Mouse (Mus musculus): Measurements from ENCODE around the gene Ska3. TPM values are rescaled to one million over a fixed set of nuclear protein-coding genes. Genes with fewer than 3 reads are reported as not detected.
"Not testable (repeated sequence)": the region's sequence is repeated elsewhere in the genome, so short reads cannot be mapped to it uniquely, and the experiment has no call there.

The Ska3 gene
- 10 to 100 TPM in 1 of 3 experiments, 1 to 10 TPM in 2; 2.4 to 22.5 (median 3.3) TPM for polyA plus RNA-seq (2017; shearing (Covaris generic))

GRCm38 (mm10) chr14:57825788-57826751, at the start of gene Ska3, which contains the start of gene Mrpl57:
TSS of gene Ska3 (minus strand) at chr14:57826185.
TSS of gene Mrpl57 (plus strand) at chr14:57826234.
- peak; percentile 89 for ATAC-seq

- ATAC-seq: no peak
Observed at GRCm38 (mm10) chr14:57866676-57867276, 40.8 kb upstream of the Ska3 start.

- peak; percentile 90 for ATAC-seq
Observed at GRCm38 (mm10) chr14:57865256-57865655, 39.3 kb upstream of the Ska3 start.

- no peak for ATAC-seq
Observed at GRCm38 (mm10) chr14:57863129-57863528, 37.1 kb upstream of the Ska3 start.

GRCm38 (mm10) chr14:57861987-57862412, 36.0 kb upstream of the Ska3 start:
- no peak for ATAC-seq

GRCm38 (mm10) chr14:57859520-57859919, 33.5 kb upstream of the Ska3 start:
- no peak for ATAC-seq

GRCm38 (mm10) chr14:57858601-57859000, 32.6 kb upstream of the Ska3 start:
- ATAC-seq: no peak

- ATAC-seq: peak; percentile 70
Observed at GRCm38 (mm10) chr14:57856037-57856436, 30.1 kb upstream of the Ska3 start.

GRCm38 (mm10) chr14:57852961-57853360, 27.0 kb upstream of the Ska3 start:
- no peak for ATAC-seq

- ATAC-seq: no peak
Observed at GRCm38 (mm10) chr14:57850330-57850729, 24.3 kb upstream of the Ska3 start.

- no peak for ATAC-seq
Observed at GRCm38 (mm10) chr14:57848646-57849045, 22.7 kb upstream of the Ska3 start.

- ATAC-seq: not testable (repeated sequence)
Observed at GRCm38 (mm10) chr14:57848061-57848460, 22.1 kb upstream of the Ska3 start.

- no peak for ATAC-seq
Observed at GRCm38 (mm10) chr14:57844535-57844934, 18.6 kb upstream of the Ska3 start.

GRCm38 (mm10) chr14:57835157-57835556, 9.2 kb upstream of the Ska3 start:
- no peak for ATAC-seq

- no peak for ATAC-seq
Observed at GRCm38 (mm10) chr14:57833526-57833925, 7.5 kb upstream of the Ska3 start.

- no peak for ATAC-seq
Observed at GRCm38 (mm10) chr14:57827284-57827683, 1.3 kb upstream of the Ska3 start.

- no peak for ATAC-seq
Observed at GRCm38 (mm10) chr14:57820839-57821238, 5.1 kb downstream of the Ska3 start.

- ATAC-seq: no peak
Observed at GRCm38 (mm10) chr14:57811844-57812243, 14.1 kb downstream of the Ska3 start.

- ATAC-seq: no peak
Observed at GRCm38 (mm10) chr14:57810886-57811285, 15.1 kb downstream of the Ska3 start.

- peak; percentile 86 for ATAC-seq
Observed at GRCm38 (mm10) chr14:57808558-57808957, 17.4 kb downstream of the Ska3 start.

- ATAC-seq: no peak
Observed at GRCm38 (mm10) chr14:57803731-57804130, 22.3 kb downstream of the Ska3 start.

- ATAC-seq: peak; percentile 100
Observed at GRCm38 (mm10) chr14:57797991-57798931, 27.7 kb downstream of the Ska3 start, which contains the start of gene Sap18. TSS of gene Sap18 (plus strand) at chr14:57798180.
